Mouse (Mus musculus) embryonic fibroblast, embryonic 13.5 days (primary cell): ENCODE measurements around the gene Lgr5. TPM values are rescaled to one million over a fixed set of nuclear protein-coding genes. Genes with fewer than 3 reads are reported as not detected.

ENCODE experiments used
- H3K27ac ChIP-seq: 2 replicates; pipeline ENCODE4 v1.5.1; 2012; ENCODE audit warnings: low read length, control low read depth, inconsistent platforms; ENCODE audit not compliant: insufficient read depth
- H3K4me1 ChIP-seq: 2 replicates; pipeline ENCODE4 v1.6.1; 2011; ENCODE audit warnings: low read length; ENCODE audit not compliant: control insufficient read depth, insufficient read depth
- H3K4me3 ChIP-seq: 2 replicates; pipeline ENCODE4 v1.5.1; 2011; ENCODE audit warnings: mild to moderate bottlenecking, control low read depth, low read length; ENCODE audit not compliant: insufficient read depth
- CTCF ChIP-seq: IDR thresholded peaks from 2 replicates; pipeline ENCODE4 v1.5.1; 2011; ENCODE audit warnings: mild to moderate bottlenecking, control low read depth, low read length, moderate library complexity, borderline replicate concordance; ENCODE audit not compliant: insufficient read depth
- POLR2A ChIP-seq: IDR thresholded peaks from 2 replicates; pipeline ENCODE4 v1.6.1; 2011; ENCODE audit warnings: low read depth, mild to moderate bottlenecking, control low read depth, low read length, moderate library complexity
- polyA plus RNA-seq: library from polyadenylated mRNA; stranded (reverse); fragments of >200 nt; gene quantifications from 2 replicates; pipeline ENCODE4 v1.2.4, GENCODE M21; 2011; ENCODE audit warnings: low read depth; ENCODE audit not compliant: missing spikeins, insufficient read length

The Lgr5 gene
- polyA plus RNA-seq, 1 experiment: 33.3 TPM

DNA sequence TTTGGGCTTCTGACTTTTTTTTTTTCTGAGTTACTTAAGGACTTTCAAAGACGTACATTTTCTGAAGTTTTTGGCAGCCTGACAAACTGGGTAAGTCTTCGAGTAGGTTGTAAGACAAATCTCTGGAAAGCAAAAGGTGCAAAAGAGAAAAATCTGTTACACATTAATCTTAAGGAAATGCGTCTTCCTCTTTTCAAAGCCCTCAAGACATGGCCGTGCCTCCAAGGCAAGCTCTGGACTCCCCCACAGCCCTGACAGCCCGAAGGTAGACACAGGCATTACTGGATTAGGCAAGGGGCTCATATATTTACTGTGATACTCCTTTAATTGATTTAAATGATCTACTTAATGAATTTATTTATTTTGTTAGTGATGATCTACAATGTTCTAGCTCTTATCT is 124.9 kb downstream of the Lgr5 start:
- TF ChIP-seq POLR2A (no peak), CTCF (no peak)
- Histone ChIP-seq H3K27ac (no peak overlapping the region), H3K4me3 (no peak overlapping the region), H3K4me1 (no peaks in the 10 kb centered on the region)

DNA sequence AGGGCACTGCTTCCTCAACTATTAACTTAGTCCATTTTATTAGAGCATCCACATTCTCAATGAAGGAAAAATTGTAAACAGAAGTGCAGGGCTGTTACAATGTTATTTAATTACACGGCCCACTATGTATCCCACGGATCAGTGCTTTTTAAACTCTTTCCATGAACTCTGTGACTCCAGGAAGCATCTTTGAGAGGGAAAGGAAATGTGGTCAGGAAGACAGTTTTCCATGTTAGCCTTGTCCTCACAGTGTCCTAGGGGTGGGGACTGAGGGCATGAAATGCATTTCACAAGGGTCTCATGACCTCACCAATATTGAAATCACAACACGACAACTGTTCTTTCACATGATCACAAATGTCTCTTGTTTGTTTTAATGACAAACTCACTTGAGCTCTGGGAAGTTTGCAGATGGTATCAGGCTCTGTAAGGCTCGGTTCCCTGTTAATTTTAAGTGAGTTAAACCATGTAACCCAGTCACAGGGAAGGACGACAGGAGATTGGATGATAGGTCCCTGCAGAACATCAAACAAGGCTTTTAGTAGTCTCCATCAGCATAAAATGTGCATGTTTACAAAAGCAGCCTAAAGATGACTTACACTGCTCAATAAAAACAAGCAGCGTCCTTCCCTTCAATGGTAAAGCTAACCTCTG is 130.1 kb downstream of the Lgr5 start:
- TF ChIP-seq CTCF (no peak), POLR2A (no peak)
- Histone ChIP-seq H3K4me3 (no peak overlapping the region), H3K27ac (no peak overlapping the region), H3K4me1 (no peaks in the 10 kb centered on the region)

DNA sequence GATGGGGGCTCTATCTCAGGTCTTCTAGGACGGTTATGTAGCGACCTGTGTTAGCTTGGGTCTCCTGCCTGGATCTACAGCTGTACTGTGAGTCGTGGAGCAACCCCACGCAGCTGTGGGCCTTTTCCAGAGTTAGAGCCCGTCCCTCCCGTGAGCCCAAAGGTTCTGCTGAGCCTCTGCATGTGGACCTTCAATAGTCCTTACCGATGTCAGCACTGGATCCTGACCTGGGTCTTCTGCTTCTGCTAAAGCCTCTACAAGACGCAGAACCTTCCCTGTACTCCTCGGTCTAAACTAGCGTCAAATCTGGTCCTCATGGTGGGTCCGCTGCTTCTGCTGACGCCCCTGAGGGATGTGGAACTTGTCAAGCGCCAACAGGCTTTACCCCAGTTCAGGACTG is 139.0 kb downstream of the Lgr5 start:
- H3K4me1 ChIP-seq: no peaks in the 10 kb centered on the region
- H3K27ac ChIP-seq: no peak overlapping the region
- TF ChIP-seq CTCF: no peak
- no peak overlapping the region for H3K4me3 ChIP-seq

DNA sequence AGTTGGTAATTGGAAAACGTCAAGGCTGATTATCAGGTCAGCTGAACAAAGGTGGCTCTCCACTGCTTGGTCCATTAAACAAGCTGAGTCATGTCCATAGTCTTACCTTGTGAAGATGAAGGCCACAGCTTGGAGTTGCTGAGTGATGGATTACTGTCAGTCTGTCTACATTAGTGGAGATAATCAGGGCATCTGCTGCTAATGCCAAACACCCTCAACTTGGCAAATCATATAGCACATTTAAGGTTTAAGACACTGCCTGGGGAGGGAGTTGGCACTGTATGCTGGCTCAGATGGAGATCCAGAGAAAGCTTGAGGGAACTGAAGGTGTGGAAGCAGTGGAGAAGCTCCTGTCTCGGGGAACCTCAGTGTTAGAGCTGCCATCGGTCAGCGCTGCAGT is 150.3 kb downstream of the Lgr5 start:
- Histone ChIP-seq H3K27ac (no peak overlapping the region), H3K4me1 (no peaks in the 10 kb centered on the region; the same call in 1 of the 2 replicates), H3K4me3 (no peak overlapping the region)
- TF ChIP-seq CTCF (no peak), POLR2A (no peak)

DNA sequence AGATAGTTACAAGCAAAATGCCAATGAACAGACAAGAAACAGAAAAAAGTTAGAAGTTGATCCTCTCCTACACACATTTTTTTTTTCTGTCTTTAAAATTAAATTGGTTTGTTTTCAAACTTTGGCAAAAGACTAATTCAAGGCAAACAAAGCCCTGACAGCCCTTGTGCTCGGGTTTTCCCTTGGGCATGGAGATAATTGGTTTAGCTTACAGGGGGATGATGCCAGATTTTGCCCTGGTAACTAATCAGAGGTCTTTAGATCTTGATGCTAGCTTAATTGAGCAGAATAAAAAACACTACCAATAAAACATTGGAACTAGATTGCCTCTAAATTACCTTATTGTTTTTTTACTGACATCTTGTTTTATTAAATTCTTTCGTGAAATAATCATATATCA is 162.2 kb downstream of the Lgr5 start:
- no peak for TF ChIP-seq POLR2A
- no peak for TF ChIP-seq CTCF
- H3K4me1 ChIP-seq: no peaks in the 10 kb centered on the region
- no peak overlapping the region for H3K4me3 ChIP-seq

DNA sequence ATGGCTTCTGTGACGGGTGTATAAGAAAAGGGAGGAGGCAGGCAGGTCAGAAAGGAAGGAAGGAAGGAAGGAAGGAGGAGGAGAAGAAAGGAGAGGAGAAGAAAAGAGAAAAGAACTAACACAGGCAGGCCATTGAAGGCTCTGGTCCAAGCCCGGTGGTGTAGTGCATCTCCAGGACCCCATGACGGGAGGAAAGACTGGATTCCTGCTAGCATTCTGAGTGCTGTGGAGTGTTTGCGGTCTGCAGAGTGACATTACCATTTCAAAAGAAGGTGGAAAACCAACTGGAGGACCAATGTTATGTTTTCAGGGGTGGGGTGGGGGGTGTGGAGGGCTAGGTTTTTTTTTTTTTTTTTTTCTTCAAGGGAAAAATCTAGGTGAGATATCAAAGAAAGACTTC is 165.6 kb downstream of the Lgr5 start:
- Histone ChIP-seq H3K4me3 (no peak overlapping the region), H3K4me1 (no peaks in the 10 kb centered on the region), H3K27ac (no peak overlapping the region)
- no peak for TF ChIP-seq POLR2A
- TF ChIP-seq CTCF: no peak

More for the DNA sequence above, 162.2 kb downstream of the Lgr5 start:
- no peak overlapping the region for H3K27ac ChIP-seq

DNA sequence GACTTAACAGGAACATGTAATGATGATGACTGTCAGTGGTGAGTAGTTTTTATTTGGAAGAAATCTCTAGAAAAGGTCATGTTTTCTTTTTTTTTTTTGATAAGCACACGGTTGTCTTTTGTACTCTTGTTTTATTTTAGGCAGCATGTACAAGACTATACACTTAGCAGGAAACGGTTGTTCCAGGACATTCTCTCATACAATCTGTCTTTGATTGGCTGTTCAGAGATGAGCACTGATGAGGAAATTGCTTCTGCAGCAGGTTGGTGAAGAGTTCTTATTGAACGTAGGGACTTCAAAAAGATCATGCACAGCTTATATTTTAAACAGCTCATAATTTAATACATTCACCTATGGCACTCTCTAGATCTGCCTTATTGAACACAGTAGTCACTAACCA is 173.5 kb downstream of the Lgr5 start:
- H3K27ac ChIP-seq: no peak overlapping the region
- H3K4me3 ChIP-seq: no peak overlapping the region
- TF ChIP-seq POLR2A (no peak), CTCF (no peak)
- H3K4me1 ChIP-seq: no peaks in the 10 kb centered on the region

DNA sequence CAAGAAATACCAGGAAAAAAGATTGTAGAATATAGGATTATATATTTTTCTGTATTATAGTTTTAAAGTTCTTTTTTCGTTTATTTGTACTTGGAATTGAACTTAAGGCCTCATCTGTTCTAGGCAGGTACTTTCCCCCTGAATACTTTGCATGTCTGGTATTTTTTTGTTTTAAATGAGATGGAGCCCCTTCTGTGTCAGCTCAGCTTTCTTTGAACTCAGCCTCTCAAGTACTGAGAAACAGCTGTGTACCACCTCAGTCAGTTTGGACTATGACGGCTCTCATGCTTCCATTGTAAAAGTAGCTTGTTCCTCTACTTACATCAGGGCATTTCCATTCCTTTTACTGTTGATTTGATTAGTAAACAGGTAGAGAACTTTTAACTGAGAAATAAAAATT is 174.1 kb downstream of the Lgr5 start:
- Histone ChIP-seq H3K4me3 (no peak overlapping the region), H3K4me1 (no peaks in the 10 kb centered on the region), H3K27ac (no peak overlapping the region)
- TF ChIP-seq POLR2A: no peak
- TF ChIP-seq CTCF: no peak

DNA sequence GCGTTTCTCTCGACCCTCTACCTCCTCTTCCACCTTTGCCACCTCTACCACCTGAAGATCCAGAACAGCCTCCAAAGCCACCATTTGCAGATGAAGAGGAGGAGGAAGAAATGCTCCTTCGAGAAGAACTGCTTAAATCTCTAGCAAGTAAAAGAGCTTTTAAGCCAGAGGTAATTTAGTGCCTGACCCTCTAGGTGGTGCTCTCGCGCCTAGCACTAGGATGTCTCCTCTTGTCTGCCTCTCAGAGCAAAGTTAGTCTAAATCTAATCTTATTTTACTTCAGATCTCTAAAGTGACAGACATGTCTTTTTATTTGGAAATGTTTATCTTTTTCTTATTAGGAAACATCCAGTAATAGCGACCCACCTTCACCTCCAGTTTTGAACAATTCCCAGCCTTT is 181.2 kb downstream of the Lgr5 start:
- H3K27ac ChIP-seq: no peak overlapping the region
- no peak overlapping the region for H3K4me3 ChIP-seq
- H3K4me1 ChIP-seq: no peaks in the 10 kb centered on the region
- TF ChIP-seq POLR2A: no peak
- peak; percentile 57; the same call in 1 of the 2 replicates for TF ChIP-seq CTCF

Other genes with a start within 250 kb of the Lgr5 start
- gene Tmem19, start 225.3 kb downstream of the Lgr5 start, polyA plus RNA-seq: 40.7 and 51.5 TPM in 2 replicates
- gene Thap2, start 203.3 kb downstream of the Lgr5 start, polyA plus RNA-seq: 14.0 and 14.4 TPM in 2 replicates
- gene Zfc3h1, start 202.8 kb downstream of the Lgr5 start, polyA plus RNA-seq: 97.1 and 120 TPM in 2 replicates
- not detected in 2 replicates for gene A930009A15Rik, start 17.8 kb downstream of the Lgr5 start, polyA plus RNA-seq
- not detected in 2 replicates for gene Tspan8, start 229.1 kb upstream of the Lgr5 start, polyA plus RNA-seq